ENCODE assay signal across 19 mouse cellular contexts in the genomic region with DNA sequence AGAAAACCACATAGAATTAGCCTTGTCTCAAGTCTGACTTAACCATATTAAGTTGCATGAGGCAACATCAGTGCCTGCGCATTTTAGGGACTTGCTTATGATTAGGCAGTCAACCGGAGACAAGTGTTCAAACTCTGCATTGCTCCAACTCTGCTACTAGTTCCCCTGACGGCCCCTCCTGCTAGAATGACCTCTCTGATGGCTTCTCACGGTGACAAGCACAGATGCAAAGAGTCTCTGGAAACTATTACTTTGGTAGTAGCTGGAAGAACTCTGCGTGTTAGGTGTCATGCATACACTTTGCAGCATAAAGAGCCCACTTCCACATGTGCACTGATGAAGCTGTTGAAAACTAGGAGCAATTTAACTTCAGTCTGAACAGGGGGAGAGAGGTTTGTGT.
DNase-seq lines count a peak whose midpoint lies in the region; ATAC-seq and TF ChIP-seq lines count a peak whose summit lies in the region.
"Had no signal": no experiment of that assay in that cellular context is flagged by ENCODE, and none has a peak within 500 bp of the region (broad histone marks: within the 10 kb centered on the region; RNA-seq: fewer than 3 reads in every experiment).

No protein-coding gene starts in this region.

- H3K36me3 ChIP-seq in neural tube, embryonic 11.5 days (ENCODE audit: control insufficient read depth, insufficient read depth, low read length), result no peaks in the 10 kb centered on the region
- H3K36me3 ChIP-seq in embryonic facial prominence, embryonic 11.5 days (replicated peaks; ENCODE audit: control insufficient read depth, insufficient read depth, low read depth, low read length), result no peaks in the 10 kb centered on the region
- no peaks in the 10 kb centered on the region for H3K36me3 ChIP-seq in forebrain, postnatal 0 days (ENCODE audit: insufficient read depth)
- H3K36me3 ChIP-seq: forebrain, embryonic 12.5 days; heart, embryonic 15.5 days; hindbrain, embryonic 15.5 days had no signal

- 68% methylated on average over 5 of the region's 5 CpGs for WGBS in neural tube, embryonic 11.5 days
- WGBS in embryonic facial prominence, embryonic 11.5 days, result 30% methylated on average over 5 of the region's 5 CpGs
- 61% methylated on average over 5 of the region's 5 CpGs for WGBS in forebrain, postnatal 0 days

- no peak for TF ChIP-seq CTCF in forebrain, postnatal 0 days (IDR thresholded peaks at IDR 0.05; ENCODE audit: low read depth)

- no peak overlapping the region for H3K27ac ChIP-seq in neural tube, embryonic 11.5 days (ENCODE audit: low read depth, low read length)
- H3K27ac ChIP-seq in embryonic facial prominence, embryonic 11.5 days (replicated peaks; ENCODE audit: low read depth, low read length), result no peak overlapping the region
- H3K27ac ChIP-seq in forebrain, postnatal 0 days (ENCODE audit: low read depth, low read length), result no peak overlapping the region
- H3K27ac ChIP-seq: forebrain, embryonic 12.5 days; heart, adult 2 months; heart, embryonic 15.5 days; hindbrain, embryonic 15.5 days had no signal

- no peaks in the 10 kb centered on the region for H3K9me3 ChIP-seq in neural tube, embryonic 11.5 days (ENCODE audit: control insufficient read depth, low read length)
- no peaks in the 10 kb centered on the region for H3K9me3 ChIP-seq in embryonic facial prominence, embryonic 11.5 days (replicated peaks; ENCODE audit: control insufficient read depth, low read length)
- H3K9me3 ChIP-seq in forebrain, postnatal 0 days (ENCODE audit: low read length), result no peaks in the 10 kb centered on the region
- H3K9me3 ChIP-seq: forebrain, embryonic 12.5 days; heart, embryonic 15.5 days; hindbrain, embryonic 15.5 days had no signal

- no peak overlapping the region for H3K4me3 ChIP-seq in neural tube, embryonic 11.5 days (ENCODE audit: low read depth, low read length)
- no peak overlapping the region for H3K4me3 ChIP-seq in embryonic facial prominence, embryonic 11.5 days (ENCODE audit: low read depth, low read length)
- H3K4me3 ChIP-seq in forebrain, postnatal 0 days (ENCODE audit: low read depth, low read length), result no peak overlapping the region
- H3K4me3 ChIP-seq: forebrain, embryonic 12.5 days; heart, adult 2 months; heart, embryonic 15.5 days; hindbrain, embryonic 15.5 days had no signal

- H3K4me2 ChIP-seq in neural tube, embryonic 11.5 days (ENCODE audit: low read depth), result no peak overlapping the region
- no peak overlapping the region for H3K4me2 ChIP-seq in embryonic facial prominence, embryonic 11.5 days (ENCODE audit: low read depth, low read length)
- no peak overlapping the region for H3K4me2 ChIP-seq in forebrain, postnatal 0 days (ENCODE audit: low read depth)
- H3K4me2 ChIP-seq: forebrain, embryonic 12.5 days; heart, embryonic 11.5 days; heart, embryonic 15.5 days; hindbrain, embryonic 15.5 days had no signal

- H3K9ac ChIP-seq in neural tube, embryonic 11.5 days (ENCODE audit: low read length), result no peak overlapping the region
- H3K9ac ChIP-seq in embryonic facial prominence, embryonic 11.5 days (replicated peaks; ENCODE audit: low read length), result no peak overlapping the region
- H3K9ac ChIP-seq in forebrain, postnatal 0 days, result no peak overlapping the region
- H3K9ac ChIP-seq: forebrain, embryonic 12.5 days; heart, embryonic 15.5 days; hindbrain, embryonic 15.5 days had no signal

- H3K27me3 ChIP-seq in neural tube, embryonic 11.5 days (ENCODE audit: control insufficient read depth, insufficient read depth, low read length), result no peaks in the 10 kb centered on the region
- H3K27me3 ChIP-seq in embryonic facial prominence, embryonic 11.5 days (ENCODE audit: control insufficient read depth, insufficient read depth, low read length), result no peaks in the 10 kb centered on the region
- H3K27me3 ChIP-seq in forebrain, postnatal 0 days (ENCODE audit: insufficient read depth, low read length), result no peaks in the 10 kb centered on the region
- H3K27me3 ChIP-seq: forebrain, embryonic 12.5 days; heart, embryonic 15.5 days; hindbrain, embryonic 15.5 days had no signal

- no peak for ATAC-seq in neural tube, embryonic 11.5 days (ENCODE audit: insufficient read depth, low FRiP score, low TSS enrichment)
- ATAC-seq in embryonic facial prominence, embryonic 11.5 days (replicated peaks; ENCODE audit: insufficient number of reproducible peaks, low FRiP score, low TSS enrichment, low read depth), result 0 out of 2 replicates have a peak, but pooled peaks have one; percentile 62
- ATAC-seq in forebrain, postnatal 0 days, result no peak
- ATAC-seq: forebrain, embryonic 16.5 days had no signal

- DNase-seq in neural tube, embryonic 11.5 days (ENCODE audit: low spot score), result peak; percentile 17
- DNase-seq in neural tube, embryonic 10.5 days (ENCODE audit: extremely low spot score, low spot score), result no peak
- peak; percentile 71 for DNase-seq in embryonic facial prominence, embryonic 11.5 days (ENCODE audit: low spot score)
- DNase-seq in retina, embryonic 14.5 days (ENCODE audit: low spot score), result peak; percentile 15
- DNase-seq in adrenal gland, postnatal 14 days, result no peak
- DNase-seq in layer of hippocampus, postnatal 14 days (ENCODE audit: low spot score in 2 of 2), result no peak
- no peak for DNase-seq in forebrain, postnatal 0 days
- DNase-seq: adrenal gland, postnatal 10 days; cerebellum, adult 11-12 months; cerebellum, adult 9-10 months; cerebellum, postnatal 36 days; gastrocnemius, postnatal 14 days; heart, adult 2 months; heart, postnatal 14 days had no signal

- H3K4me1 ChIP-seq in neural tube, embryonic 11.5 days (ENCODE audit: control insufficient read depth, insufficient read depth, low read length), result no peaks in the 10 kb centered on the region
- H3K4me1 ChIP-seq in embryonic facial prominence, embryonic 11.5 days (ENCODE audit: control insufficient read depth, insufficient read depth, low read length), result no peaks in the 10 kb centered on the region
- H3K4me1 ChIP-seq in forebrain, postnatal 0 days (ENCODE audit: insufficient read depth), result no peaks in the 10 kb centered on the region
- H3K4me1 ChIP-seq: forebrain, embryonic 12.5 days; heart, embryonic 15.5 days; hindbrain, embryonic 15.5 days had no signal

Comparison
In these comparisons a context has a peak if more than half of its experiments do, and no peak if none do; other contexts are left out.
1. DNase-seq: peak in neural tube, embryonic 11.5 days (single experiment), embryonic facial prominence, embryonic 11.5 days (single experiment) and retina, embryonic 14.5 days (single experiment); none in neural tube, embryonic 10.5 days (single experiment), adrenal gland, postnatal 14 days (single experiment), layer of hippocampus, postnatal 14 days (0 of 2) and forebrain, postnatal 0 days (single experiment).